Mouse (Mus musculus) stomach, embryonic 14.5 days (tissue): Measurements from ENCODE around the gene Dnase1l2. TPM values are rescaled to one million over a fixed set of nuclear protein-coding genes. Genes with fewer than 3 reads are reported as not detected.

Experiments used
- ATAC-seq: fragments of 200-750 bp; cut with Nextera tagmentation; 2 replicates; pipeline ENCODE4 v1.8.0; 2017; ENCODE audit warnings: low read depth, moderate TSS enrichment; ENCODE audit not compliant: insufficient number of reproducible peaks, insufficient read depth, low FRiP score
- H3K27ac ChIP-seq: fragments of 300-500 bp; sonication (generic); 2 replicates; pipeline ENCODE4 v1.5.1; 2014; ENCODE audit warnings: mild to moderate bottlenecking, low read length, moderate library complexity, mixed read lengths
- H3K27me3 ChIP-seq: fragments of 300-500 bp; sonication (generic); 2 replicates; pipeline ENCODE4 v1.6.1; 2014; ENCODE audit warnings: low read length, control low read depth, mixed read lengths; ENCODE audit not compliant: control insufficient read depth, insufficient read depth
- H3K36me3 ChIP-seq: fragments of 300-500 bp; sonication (generic); 2 replicates; pipeline ENCODE4 v1.6.1; 2014; ENCODE audit warnings: mild to moderate bottlenecking, control low read depth, low read length, moderate library complexity, mixed read lengths; ENCODE audit not compliant: control insufficient read depth, insufficient read depth
- H3K4me1 ChIP-seq: fragments of 300-500 bp; sonication (generic); 2 replicates; pipeline ENCODE4 v1.6.1; 2014; ENCODE audit warnings: low read length, control low read depth, mixed read lengths; ENCODE audit not compliant: control insufficient read depth, insufficient read depth
- H3K4me2 ChIP-seq: fragments of 300-500 bp; sonication (generic); replicated peaks from 2 replicates; pipeline ENCODE4 v1.6.1; 2014; ENCODE audit warnings: low read depth, low read length, control low read depth
- H3K4me3 ChIP-seq: fragments of 300-500 bp; sonication (generic); 2 replicates; pipeline ENCODE4 v1.5.1; 2014; ENCODE audit warnings: low read depth, low read length, control low read depth
- H3K9ac ChIP-seq: fragments of 300-500 bp; sonication (generic); replicated peaks from 2 replicates; pipeline ENCODE4 v1.6.1; 2014; ENCODE audit warnings: low read depth, mild to moderate bottlenecking, control low read depth, low read length, moderate library complexity, mixed read lengths
- H3K9me3 ChIP-seq: fragments of 300-500 bp; sonication (generic); 2 replicates; pipeline ENCODE4 v1.6.1; 2016; ENCODE audit warnings: low read depth, low read length, control low read depth; ENCODE audit not compliant: control insufficient read depth
- WGBS: fragments of 180-500 bp; shearing (Covaris S2); extraction: QIAGEN DNeasy Blood & Tissue Kit; methylation state at CpG from one replicate; pipeline ENCODE4 v1.1.7; 2014; 5-methylcytosine and 5-hydroxymethylcytosine counted together
- polyA plus RNA-seq: library from polyadenylated mRNA; unstranded; fragments of >200 nt; fragmentation: Nextera tagmentation; extraction: Ambion mirVana; gene quantifications from 2 replicates; pipeline ENCODE4 v1.2.1, GENCODE M21; 2014

The Dnase1l2 gene
- polyA plus RNA-seq, 1 experiment from 2014 or later = 2.6 TPM

GRCm38 (mm10) chr17:24451220-24451619, 8.3 kb upstream of the Dnase1l2 start:
- peaks cover 50% of the 10 kb centered on the region for H3K36me3 ChIP-seq
- H3K4me2 ChIP-seq = no peak overlapping the region
- H3K4me3 ChIP-seq = no peak overlapping the region
- H3K9me3 ChIP-seq = no peaks in the 10 kb centered on the region
- H3K9ac ChIP-seq = no peak overlapping the region
- 95% methylated on average over 6 of the region's 6 CpGs for WGBS
- peaks cover 10% of the 10 kb centered on the region; the same call in 1 of the 2 replicates for H3K4me1 ChIP-seq
- H3K27ac ChIP-seq = no peak overlapping the region
- H3K27me3 ChIP-seq = no peaks in the 10 kb centered on the region
- no peak for ATAC-seq

- Histone ChIP-seq H3K36me3 (peaks cover 68% of the 10 kb centered on the region), H3K4me2 (no peak overlapping the region), H3K27ac (no peak overlapping the region), H3K9ac (no peak overlapping the region), H3K27me3 (no peaks in the 10 kb centered on the region), H3K4me1 (peaks cover 10% of the 10 kb centered on the region; the same call in 1 of the 2 replicates), H3K9me3 (no peaks in the 10 kb centered on the region), H3K4me3 (no peak overlapping the region)
- no peak for ATAC-seq
- WGBS = 92% methylated on average over 6 of the region's 6 CpGs
Measured at GRCm38 (mm10) chr17:24449507-24449906, 6.6 kb upstream of the Dnase1l2 start.

GRCm38 (mm10) chr17:24446590-24446989, 3.7 kb upstream of the Dnase1l2 start:
- Histone ChIP-seq H3K36me3 (peaks cover 81% of the 10 kb centered on the region), H3K27me3 (no peaks in the 10 kb centered on the region), H3K4me1 (no peaks in the 10 kb centered on the region), H3K4me2 (no peak overlapping the region), H3K4me3 (no peak overlapping the region), H3K9ac (no peak overlapping the region), H3K9me3 (no peaks in the 10 kb centered on the region), H3K27ac (no peak overlapping the region)
- 93% methylated on average over 8 of the region's 8 CpGs for WGBS
- ATAC-seq = no peak

DNA sequence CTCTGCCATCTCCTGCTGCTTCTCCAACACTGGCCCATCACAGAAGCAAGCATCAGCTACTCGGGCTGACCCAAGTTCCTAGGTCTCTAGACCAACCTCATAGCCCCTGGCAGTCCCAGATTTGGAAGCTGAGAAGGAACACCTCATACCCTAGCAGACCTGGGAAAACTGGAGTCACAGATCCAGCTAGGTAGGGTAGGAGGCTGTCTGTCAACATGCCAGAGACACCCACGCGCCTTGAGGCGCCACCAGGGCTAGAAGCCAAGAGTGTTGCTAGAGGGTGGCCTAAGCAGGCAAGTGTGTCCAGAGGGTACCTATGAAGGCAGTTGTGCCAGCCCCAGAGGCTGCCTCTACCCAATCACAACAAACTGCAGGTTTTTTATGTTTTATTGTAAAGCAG, 504 bp upstream of the Dnase1l2 start:
- no peak for ATAC-seq
- H3K4me1 ChIP-seq = no peaks in the 10 kb centered on the region
- no peak overlapping the region for H3K9ac ChIP-seq
- peaks cover 76% of the 10 kb centered on the region for H3K36me3 ChIP-seq
- H3K27ac ChIP-seq = no peak overlapping the region
- 86% methylated on average over 4 of the region's 4 CpGs for WGBS
- H3K9me3 ChIP-seq = no peaks in the 10 kb centered on the region
- H3K27me3 ChIP-seq = no peaks in the 10 kb centered on the region
- H3K4me2 ChIP-seq = no peak overlapping the region
- H3K4me3 ChIP-seq = no peak overlapping the region

DNA sequence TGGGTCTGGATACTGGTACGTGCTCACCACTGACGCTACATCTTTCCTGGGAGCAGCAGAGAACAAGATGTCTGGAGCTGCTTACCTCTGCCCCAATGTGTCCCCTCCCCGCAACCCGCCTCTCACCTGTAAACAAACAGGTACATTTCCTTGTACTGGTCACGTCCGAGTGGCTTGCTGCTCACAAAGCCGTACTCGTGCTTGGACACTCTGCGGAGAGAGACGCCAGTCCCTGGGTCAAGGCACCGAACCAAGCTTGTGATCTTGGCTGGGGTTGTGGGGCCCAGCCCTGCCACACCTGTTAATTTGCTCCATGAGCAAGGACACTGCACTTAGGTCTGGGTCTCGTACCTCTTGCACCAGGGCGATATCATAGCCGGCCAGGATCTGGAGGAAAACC, 798 bp downstream of the Dnase1l2 start:
- Histone ChIP-seq H3K4me3 (no peak overlapping the region), H3K9me3 (no peaks in the 10 kb centered on the region), H3K4me1 (no peaks in the 10 kb centered on the region), H3K27me3 (no peaks in the 10 kb centered on the region), H3K36me3 (peaks cover 68% of the 10 kb centered on the region), H3K4me2 (no peak overlapping the region), H3K9ac (no peak overlapping the region), H3K27ac (no peak overlapping the region)
- no peak for ATAC-seq
- 84% methylated on average over 14 of the region's 14 CpGs for WGBS

GRCm38 (mm10) chr17:24441148-24441547, 1.8 kb downstream of the Dnase1l2 start:
- Histone ChIP-seq H3K4me1 (no peaks in the 10 kb centered on the region), H3K4me2 (no peak overlapping the region), H3K9ac (no peak overlapping the region), H3K27ac (no peak overlapping the region), H3K4me3 (no peak overlapping the region), H3K9me3 (no peaks in the 10 kb centered on the region), H3K27me3 (no peaks in the 10 kb centered on the region), H3K36me3 (peaks cover 61% of the 10 kb centered on the region)
- 56% methylated on average over 2 of the region's 2 CpGs for WGBS
- no peak for ATAC-seq

- Histone ChIP-seq H3K36me3 (peaks cover 57% of the 10 kb centered on the region), H3K4me1 (no peaks in the 10 kb centered on the region), H3K4me3 (no peak overlapping the region), H3K27me3 (no peaks in the 10 kb centered on the region), H3K9ac (no peak overlapping the region), H3K9me3 (no peaks in the 10 kb centered on the region), H3K27ac (no peak overlapping the region), H3K4me2 (no peak overlapping the region)
- ATAC-seq = no peak
- 89% methylated on average over 8 of the region's 8 CpGs for WGBS
Measured at GRCm38 (mm10) chr17:24440377-24440776, 2.5 kb downstream of the Dnase1l2 start.

DNA sequence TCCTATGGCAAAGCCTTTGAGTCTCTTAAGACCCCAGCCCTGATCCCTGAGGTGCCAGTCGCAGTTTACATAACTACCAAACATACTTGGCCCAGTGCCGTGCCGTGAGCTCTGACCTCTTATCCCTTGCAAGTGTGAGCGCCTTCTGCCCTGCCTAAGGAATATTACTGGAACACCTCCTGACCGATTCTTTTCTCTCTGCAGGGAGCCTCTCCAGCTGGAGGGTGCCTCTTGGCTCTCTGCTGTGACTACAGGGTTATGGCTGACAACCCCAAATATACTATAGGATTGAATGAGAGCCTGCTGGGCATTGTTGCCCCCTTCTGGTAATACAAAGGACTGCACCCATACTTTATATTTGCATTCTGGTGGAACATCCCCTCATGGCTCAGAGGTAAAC, 5.9 kb downstream of the Dnase1l2 start:
- H3K9ac ChIP-seq = no peak overlapping the region
- no peaks in the 10 kb centered on the region for H3K4me1 ChIP-seq
- no peak overlapping the region for H3K27ac ChIP-seq
- H3K9me3 ChIP-seq = no peaks in the 10 kb centered on the region
- H3K36me3 ChIP-seq = peaks cover 43% of the 10 kb centered on the region
- H3K4me2 ChIP-seq = no peak overlapping the region
- no peak overlapping the region for H3K4me3 ChIP-seq
- 0 out of 2 replicates have a peak, but pooled peaks have one; percentile 28 for ATAC-seq
- no peaks in the 10 kb centered on the region for H3K27me3 ChIP-seq
- 73% methylated on average over 5 of the region's 5 CpGs for WGBS
